Mouse (Mus musculus): ENCODE data around the gene Ctu2.

- TF ChIP-seq GATA1 (IDR thresholded peaks at IDR 0.05; ENCODE audit: borderline replicate concordance, low read length), result no peak
- TF ChIP-seq FLI1 (IDR thresholded peaks at IDR 0.05; ENCODE audit: low read length), result no peak
These were observed 48.6 kb downstream of the Ctu2 start for GRCm38 (mm10) chr8:122524506-122524905.

Data from megakaryocyte, embryonic 14.5 days (primary cell).